Mouse (Mus musculus) liver, embryonic 16.5 days (tissue): Measurements from ENCODE around the gene Tmem135. TPM values are rescaled to one million over a fixed set of nuclear protein-coding genes. Genes with fewer than 3 reads are reported as not detected.

Experiments
- ATAC-seq: fragments of 200-750 bp; cut with Nextera tagmentation; 2 replicates; pipeline ENCODE4 v1.8.0; 2017; ENCODE audit warnings: low read depth, mild to moderate bottlenecking, moderate number of reproducible peaks, moderate library complexity
- H3K27ac ChIP-seq: fragments of 300-500 bp; sonication (generic); 2 replicates; pipeline ENCODE4 v1.5.1; 2014; ENCODE audit warnings: mild to moderate bottlenecking, low read length
- H3K27me3 ChIP-seq: fragments of 300-500 bp; sonication (generic); 2 replicates; pipeline ENCODE4 v1.6.1; 2014; ENCODE audit warnings: low read depth, low read length, mixed read lengths; ENCODE audit not compliant: control insufficient read depth, insufficient read depth
- H3K36me3 ChIP-seq: fragments of 300-500 bp; sonication (generic); 2 replicates; pipeline ENCODE4 v1.6.1; 2014; ENCODE audit warnings: mild to moderate bottlenecking; ENCODE audit not compliant: control insufficient read depth, insufficient read depth
- H3K4me1 ChIP-seq: fragments of 300-500 bp; sonication (generic); 2 replicates; pipeline ENCODE4 v1.6.1; 2014; ENCODE audit warnings: low read depth, low read length, mixed read lengths; ENCODE audit not compliant: control insufficient read depth
- H3K4me2 ChIP-seq: fragments of 300-500 bp; sonication (generic); 2 replicates; pipeline ENCODE4 v1.6.1; 2014; ENCODE audit warnings: low read depth, low read length, mixed read lengths
- H3K4me3 ChIP-seq: fragments of 300-500 bp; sonication (generic); 2 replicates; pipeline ENCODE4 v1.5.1; 2014; ENCODE audit warnings: low read depth, mild to moderate bottlenecking, low read length
- H3K9ac ChIP-seq: fragments of 300-500 bp; sonication (generic); 2 replicates; pipeline ENCODE4 v1.6.1; 2014; ENCODE audit warnings: low read depth, low read length
- H3K9me3 ChIP-seq: fragments of 300-500 bp; sonication (generic); replicated peaks from 2 replicates; pipeline ENCODE4 v1.6.1; 2016; ENCODE audit warnings: low read length; ENCODE audit not compliant: control insufficient read depth
- WGBS: fragments of 180-500 bp; shearing (Covaris S2); extraction: QIAGEN DNeasy Blood & Tissue Kit; methylation state at CpG from one replicate; pipeline ENCODE4 v1.1.7; 2014; ENCODE audit not compliant: insufficient replicate concordance; 5-methylcytosine and 5-hydroxymethylcytosine counted together
- polyA plus RNA-seq: library from polyadenylated mRNA; unstranded; fragments of >200 nt; fragmentation: Nextera tagmentation; extraction: Ambion mirVana; gene quantifications from 2 replicates; pipeline ENCODE4 v1.2.1, GENCODE M21; 2015

Tmem135 gene
- polyA plus RNA-seq, 1 experiment from 2014 or later: 18.6 TPM

GRCm38 (mm10) chr7:89267542-89267941 lies 136.5 kb downstream of the Tmem135 start:
- Histone ChIP-seq H3K9me3 (no peaks in the 10 kb centered on the region), H3K27ac (no peak overlapping the region), H3K27me3 (no peaks in the 10 kb centered on the region), H3K9ac (no peak overlapping the region), H3K4me3 (no peak overlapping the region), H3K36me3 (no peaks in the 10 kb centered on the region), H3K4me2 (no peak overlapping the region), H3K4me1 (no peaks in the 10 kb centered on the region; the same call in 1 of the 2 replicates)
- WGBS: 69% methylated on average over 1 of the region's 1 CpGs
- no peak for ATAC-seq

GRCm38 (mm10) chr7:89266017-89266760 lies 137.8 kb downstream of the Tmem135 start:
- Histone ChIP-seq H3K27me3 (no peaks in the 10 kb centered on the region), H3K4me1 (no peaks in the 10 kb centered on the region; the same call in 1 of the 2 replicates), H3K36me3 (no peaks in the 10 kb centered on the region), H3K4me2 (no peak overlapping the region), H3K9me3 (no peaks in the 10 kb centered on the region), H3K9ac (no peak overlapping the region), H3K4me3 (no peak overlapping the region), H3K27ac (no peak overlapping the region)
- 81% methylated on average over 7 of the region's 7 CpGs for WGBS
- no peak for ATAC-seq

- Histone ChIP-seq H3K9me3 (no peaks in the 10 kb centered on the region), H3K4me3 (no peak overlapping the region), H3K36me3 (no peaks in the 10 kb centered on the region), H3K4me1 (no peaks in the 10 kb centered on the region), H3K9ac (no peak overlapping the region), H3K4me2 (no peak overlapping the region), H3K27me3 (no peaks in the 10 kb centered on the region), H3K27ac (no peak overlapping the region)
- no peak for ATAC-seq
Measured at GRCm38 (mm10) chr7:89260966-89261365, 143.1 kb downstream of the Tmem135 start.

- Histone ChIP-seq H3K27ac (no peak overlapping the region), H3K4me3 (no peak overlapping the region), H3K36me3 (no peaks in the 10 kb centered on the region), H3K9ac (no peak overlapping the region), H3K4me2 (no peak overlapping the region), H3K27me3 (no peaks in the 10 kb centered on the region), H3K4me1 (no peaks in the 10 kb centered on the region), H3K9me3 (no peaks in the 10 kb centered on the region)
- no peak for ATAC-seq
- 72% methylated on average over 2 of the region's 2 CpGs for WGBS
Measured at GRCm38 (mm10) chr7:89258832-89259231, 145.2 kb downstream of the Tmem135 start.

- no peaks in the 10 kb centered on the region for H3K36me3 ChIP-seq
- H3K9me3 ChIP-seq: no peaks in the 10 kb centered on the region
- no peak overlapping the region for H3K9ac ChIP-seq
- H3K4me3 ChIP-seq: no peak overlapping the region
- H3K4me2 ChIP-seq: no peak overlapping the region
- ATAC-seq: no peak
- H3K4me1 ChIP-seq: no peaks in the 10 kb centered on the region
- H3K27ac ChIP-seq: no peak overlapping the region
- WGBS: 70% methylated on average over 4 of the region's 4 CpGs
- no peaks in the 10 kb centered on the region for H3K27me3 ChIP-seq
Measured at GRCm38 (mm10) chr7:89257871-89258502, 146.0 kb downstream of the Tmem135 start.

GRCm38 (mm10) chr7:89253772-89254171 lies 150.2 kb downstream of the Tmem135 start:
- Histone ChIP-seq H3K4me3 (no peak overlapping the region), H3K36me3 (no peaks in the 10 kb centered on the region), H3K27me3 (no peaks in the 10 kb centered on the region), H3K9ac (no peak overlapping the region), H3K27ac (no peak overlapping the region), H3K9me3 (no peaks in the 10 kb centered on the region), H3K4me1 (no peaks in the 10 kb centered on the region), H3K4me2 (no peak overlapping the region)
- 67% methylated on average over 3 of the region's 3 CpGs for WGBS
- no peak for ATAC-seq

DNA sequence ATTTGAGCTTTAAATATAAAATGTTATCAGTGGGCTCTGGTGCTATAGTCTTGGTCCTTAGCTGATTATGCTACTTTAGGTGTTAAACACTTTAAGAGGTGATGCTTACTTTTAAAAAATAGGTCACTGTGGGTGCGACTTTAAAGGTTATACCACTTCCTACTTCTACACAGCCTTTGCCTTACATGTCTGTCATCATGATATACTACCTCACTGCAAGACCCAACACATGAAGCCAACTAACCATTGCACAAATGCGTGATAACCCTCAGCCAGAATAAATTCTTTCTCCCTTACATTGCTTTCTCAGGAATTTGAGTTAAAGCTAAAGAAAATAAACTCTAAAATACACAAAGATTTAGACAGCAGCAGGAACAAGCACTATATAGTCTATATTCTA lies 150.7 kb downstream of the Tmem135 start:
- 29% methylated on average over 2 of the region's 2 CpGs for WGBS

GRCm38 (mm10) chr7:89251880-89252453 lies 152.1 kb downstream of the Tmem135 start:
- Histone ChIP-seq H3K4me1 (no peaks in the 10 kb centered on the region), H3K4me3 (no peak overlapping the region), H3K9me3 (no peaks in the 10 kb centered on the region), H3K27ac (no peak overlapping the region), H3K36me3 (no peaks in the 10 kb centered on the region), H3K4me2 (no peak overlapping the region), H3K27me3 (no peaks in the 10 kb centered on the region), H3K9ac (no peak overlapping the region)
- WGBS: 68% methylated on average over 4 of the region's 4 CpGs
- no peak for ATAC-seq

More for the DNA sequence above, 150.7 kb downstream of the Tmem135 start:
- Histone ChIP-seq H3K4me2 (no peak overlapping the region), H3K27ac (no peak overlapping the region), H3K4me3 (no peak overlapping the region), H3K9ac (no peak overlapping the region), H3K36me3 (no peaks in the 10 kb centered on the region), H3K27me3 (no peaks in the 10 kb centered on the region), H3K4me1 (no peaks in the 10 kb centered on the region), H3K9me3 (no peaks in the 10 kb centered on the region)
- ATAC-seq: no peak
